Mouse (Mus musculus) spleen, postnatal 10 days (tissue): ENCODE measurements around the gene Bmp6.

Source experiments
- DNase-seq, 2 experiments: peaks; one replicate each; pipeline ENCODE4 v3.0.0; 2021 to 2022; ENCODE audit warnings: low spot score in 2 of 2

Bmp6 gene

DNA sequence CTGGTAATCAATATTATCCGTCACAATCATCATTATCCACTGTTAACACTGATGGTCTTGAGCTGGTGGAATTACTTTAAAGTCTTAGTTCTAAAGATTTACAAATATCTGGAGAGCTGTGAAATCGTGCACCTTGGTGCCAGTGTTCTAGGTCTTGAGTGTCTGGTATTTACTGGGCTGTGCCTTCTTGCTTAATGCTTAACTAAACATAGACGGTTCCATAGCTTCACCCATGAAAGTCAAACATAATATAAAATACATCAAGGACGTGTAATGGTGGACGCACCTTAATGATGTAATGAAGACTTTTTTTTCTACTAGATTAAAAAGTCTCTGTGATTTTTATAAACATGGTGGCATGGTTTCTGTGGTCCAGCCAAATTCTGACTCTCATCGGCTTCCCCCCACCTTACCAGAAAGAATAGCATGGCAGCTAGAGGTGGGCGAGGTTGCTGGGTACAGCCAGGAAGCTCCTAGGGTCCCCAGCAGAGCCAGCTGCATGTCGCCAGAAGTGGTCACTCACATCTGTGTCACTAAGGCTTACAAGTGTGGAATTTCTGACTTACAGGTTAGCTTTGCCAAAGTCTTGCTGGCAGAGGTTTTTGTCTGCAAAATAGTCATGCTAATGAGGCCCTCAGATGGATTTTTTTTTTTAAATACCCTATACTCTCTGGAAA lies 200.0 kb downstream of the Bmp6 start:
- no peak for DNase-seq

DNA sequence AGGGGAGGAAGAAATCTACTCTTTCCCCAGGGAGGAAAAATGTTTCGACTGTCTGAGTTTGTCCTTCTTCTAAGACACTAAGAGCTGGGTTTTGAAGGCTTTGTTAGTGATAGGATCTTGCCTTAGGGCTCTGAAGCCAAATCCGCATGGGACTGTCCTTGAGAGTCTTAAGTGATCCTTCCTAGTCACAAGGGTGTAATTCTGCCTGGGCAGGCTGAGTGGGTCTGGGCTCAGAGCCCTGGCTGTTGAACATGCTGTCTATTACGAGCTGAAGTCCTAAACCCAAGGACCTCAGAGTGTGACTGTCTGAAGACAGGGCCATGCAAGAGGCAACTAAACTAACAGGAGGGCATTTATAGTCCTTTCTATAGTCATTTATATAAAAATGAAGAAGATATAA lies 200.6 kb downstream of the Bmp6 start:
- DNase-seq: no peak

DNA sequence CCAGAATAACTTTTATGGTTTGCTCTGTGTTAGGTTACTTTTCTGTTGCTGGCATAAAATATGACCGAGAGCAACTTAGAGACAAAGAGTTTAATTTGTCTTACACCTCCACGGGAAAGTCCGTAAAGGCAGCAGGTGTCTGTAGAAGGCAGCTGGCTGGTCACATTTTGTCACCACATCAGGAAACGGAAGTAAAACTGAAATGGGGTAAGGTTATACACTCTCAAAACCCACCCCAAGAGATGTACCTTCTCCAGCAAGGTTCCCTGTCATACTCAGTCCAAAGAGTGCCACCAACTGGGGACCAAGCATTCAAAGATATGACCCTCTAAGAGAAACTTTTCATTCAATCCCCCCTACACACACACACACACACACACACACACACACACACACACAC lies 201.8 kb downstream of the Bmp6 start:
- no peak for DNase-seq

DNA sequence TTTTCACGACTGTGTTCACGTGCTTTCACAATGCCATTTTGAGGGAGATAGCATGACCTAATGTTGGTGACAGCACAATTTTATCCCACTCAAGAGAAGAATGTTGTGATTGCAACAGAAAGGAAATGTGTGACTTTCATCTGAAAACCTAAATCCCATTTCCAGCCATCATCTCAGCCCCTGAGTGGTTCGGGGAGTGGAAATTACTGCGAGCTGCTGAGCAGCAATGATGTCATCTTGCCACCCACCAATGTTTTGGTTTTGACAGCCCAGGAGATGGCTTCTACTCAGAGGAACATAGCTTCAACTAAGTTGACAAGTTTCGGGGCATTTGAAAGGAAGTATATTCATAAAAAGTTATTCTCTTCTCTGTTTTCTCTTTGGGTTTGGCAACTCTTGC lies 202.8 kb downstream of the Bmp6 start:
- no peak for DNase-seq

DNA sequence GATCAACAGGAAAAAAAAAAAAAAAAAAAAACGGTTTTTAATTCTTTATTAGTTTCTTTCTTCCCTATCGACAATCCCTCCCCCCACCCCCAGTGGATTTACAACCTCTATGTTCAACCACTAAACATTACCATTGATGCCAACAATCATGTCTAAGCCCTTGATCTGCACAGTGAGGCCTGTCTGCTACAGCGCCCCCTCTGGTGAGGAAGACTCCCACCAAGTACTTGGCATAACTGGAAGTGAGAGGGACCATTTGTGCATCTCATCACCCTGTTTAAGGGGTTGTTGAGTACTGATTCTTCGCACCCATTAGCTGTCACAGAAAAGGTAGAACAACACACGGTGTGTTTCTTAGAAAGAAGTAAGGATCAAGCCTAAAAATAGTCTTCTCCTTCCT lies 203.8 kb downstream of the Bmp6 start:
- DNase-seq: no peak
